ENCODE assay signal across 9 mouse cellular contexts in genomic region chr7:115170439-115170838, GRCm38 (mm10).
DNase-seq lines count a peak whose midpoint lies in the region; ATAC-seq lines count a peak whose summit lies in the region.
"Had no signal": no experiment of that assay in that cellular context is flagged by ENCODE, and none has a peak within 500 bp of the region (broad histone marks: within the 10 kb centered on the region; RNA-seq: fewer than 3 reads in every experiment).

No protein-coding gene starts in this region.

- peaks cover 23% of the 10 kb centered on the region for H3K27me3 ChIP-seq in heart, embryonic 12.5 days (replicated peaks)
- H3K27me3 ChIP-seq in embryonic facial prominence, embryonic 12.5 days: no peaks in the 10 kb centered on the region
- H3K27me3 ChIP-seq: CH12.LX had no signal

- H3K36me3 ChIP-seq in heart, embryonic 12.5 days: no peaks in the 10 kb centered on the region
- no peaks in the 10 kb centered on the region for H3K36me3 ChIP-seq in embryonic facial prominence, embryonic 12.5 days

- WGBS in heart, embryonic 12.5 days: 52% methylated on average over 9 of the region's 9 CpGs
- WGBS in embryonic facial prominence, embryonic 12.5 days: 27% methylated on average over 9 of the region's 9 CpGs

- H3K27ac ChIP-seq in heart, embryonic 12.5 days (ENCODE audit: poor library complexity, severe bottlenecking): no peak overlapping the region
- H3K27ac ChIP-seq in embryonic facial prominence, embryonic 12.5 days: no peak overlapping the region

- ATAC-seq in heart, embryonic 12.5 days (ENCODE audit: insufficient number of reproducible peaks, low FRiP score): no peak
- ATAC-seq in embryonic facial prominence, embryonic 12.5 days (ENCODE audit: insufficient number of reproducible peaks, insufficient read depth, low FRiP score, low TSS enrichment): 0 out of 2 replicates have a peak, but pooled peaks have one; percentile 28

- H3K9me3 ChIP-seq in heart, embryonic 12.5 days (replicated peaks): 0 out of 2 replicates have a peak, but pooled peaks cover 5% of the 10 kb centered on the region
- H3K9me3 ChIP-seq in embryonic facial prominence, embryonic 12.5 days: 0 out of 2 replicates have a peak, but pooled peaks cover 4% of the 10 kb centered on the region

- peak; percentile 97 for DNase-seq in heart, adult 11 months
- DNase-seq in Muller cell, postnatal 12 days (ENCODE audit: inconsistent ontology term): peak; percentile 87
- peak; percentile 61 for DNase-seq in heart, postnatal 25 days (ENCODE audit: low spot score)
- peak; percentile 80 for DNase-seq in lung, postnatal 10 days
- DNase-seq in natural killer cell, adult 2 months (ENCODE audit: low spot score in 2 of 2): no peak
- DNase-seq in adipocyte (ENCODE audit: low spot score): no peak

- no peaks in the 10 kb centered on the region for H3K4me1 ChIP-seq in heart, embryonic 12.5 days (replicated peaks)
- H3K4me1 ChIP-seq in embryonic facial prominence, embryonic 12.5 days: no peaks in the 10 kb centered on the region

- no peak overlapping the region for H3K4me2 ChIP-seq in heart, embryonic 12.5 days
- no peak overlapping the region for H3K4me2 ChIP-seq in embryonic facial prominence, embryonic 12.5 days (replicated peaks)

- intact Hi-C loops in heart, postnatal 25 days (cut with DNase I): no loop called here

- H3K4me3 ChIP-seq in heart, embryonic 12.5 days: no peak overlapping the region
- H3K4me3 ChIP-seq in embryonic facial prominence, embryonic 12.5 days: no peak overlapping the region

- H3K9ac ChIP-seq in heart, embryonic 12.5 days: no peak overlapping the region
- H3K9ac ChIP-seq in embryonic facial prominence, embryonic 12.5 days: no peak overlapping the region

Comparison
In these comparisons a context has a peak if more than half of its experiments do, and no peak if none do; other contexts are left out.
1. DNase-seq: peak in heart, adult 11 months (single experiment), Muller cell, postnatal 12 days (single experiment), heart, postnatal 25 days (single experiment) and lung, postnatal 10 days (single experiment); none in natural killer cell, adult 2 months (0 of 2) and adipocyte (single experiment).